In genomic region chr1:91313251-91313650, GRCm38 (mm10) we compare ENCODE assay signal across 11 mouse cellular contexts. TPM values are rescaled to one million over a fixed set of nuclear protein-coding genes. Genes with fewer than 3 reads are reported as not detected.
DNase-seq lines count a peak whose midpoint lies in the region; ATAC-seq and TF ChIP-seq lines count a peak whose summit lies in the region.
"Had no signal": no experiment of that assay in that cellular context is flagged by ENCODE, and none has a peak within 500 bp of the region (broad histone marks: within the 10 kb centered on the region; RNA-seq: fewer than 3 reads in every experiment).

No protein-coding gene starts in this region.

- ATAC-seq in intestine, embryonic 14.5 days (replicated peaks; ENCODE audit: low FRiP score, low TSS enrichment, low read depth), result 0 out of 2 replicates have a peak, but pooled peaks have one; percentile 3
- ATAC-seq in intestine, postnatal 0 days, result no peak
- no peak for ATAC-seq in heart, embryonic 12.5 days (ENCODE audit: insufficient number of reproducible peaks, low FRiP score)
- ATAC-seq in midbrain, embryonic 12.5 days (ENCODE audit: low FRiP score, low read depth), result peak; percentile 41; the same call in 1 of the 2 replicates
- ATAC-seq in kidney, embryonic 14.5 days (ENCODE audit: low FRiP score, low TSS enrichment), result no peak
- ATAC-seq: CD4-positive, CD25-positive, alpha-beta regulatory T cell, adult 4 months had no signal

- WGBS in intestine, embryonic 14.5 days, result 34% methylated on average over 5 of the region's 5 CpGs
- 49% methylated on average over 5 of the region's 5 CpGs for WGBS in intestine, postnatal 0 days
- 39% methylated on average over 5 of the region's 5 CpGs for WGBS in heart, embryonic 12.5 days
- WGBS in midbrain, embryonic 12.5 days, result 57% methylated on average over 5 of the region's 5 CpGs
- WGBS in kidney, embryonic 14.5 days, result 55% methylated on average over 5 of the region's 5 CpGs

- peaks cover 23% of the 10 kb centered on the region for H3K36me3 ChIP-seq in intestine, embryonic 14.5 days (ENCODE audit: control insufficient read depth, insufficient read depth, low read length)
- peaks cover 54% of the 10 kb centered on the region for H3K36me3 ChIP-seq in intestine, postnatal 0 days (ENCODE audit: control insufficient read depth, insufficient read depth)
- peaks cover 41% of the 10 kb centered on the region for H3K36me3 ChIP-seq in heart, embryonic 12.5 days
- peaks cover 34% of the 10 kb centered on the region for H3K36me3 ChIP-seq in midbrain, embryonic 12.5 days
- peaks cover 22% of the 10 kb centered on the region for H3K36me3 ChIP-seq in kidney, embryonic 14.5 days (ENCODE audit: control insufficient read depth, insufficient read depth, low read length)

- TF ChIP-seq CTCF in intestine, postnatal 0 days (IDR thresholded peaks at IDR 0.05; ENCODE audit: low read depth), result no peak

- no peak for DNase-seq in intestine, embryonic 14.5 days (ENCODE audit: low spot score)
- peak; percentile 55 for DNase-seq in embryo, embryonic 10 days (ENCODE audit: low spot score)
- no peak for DNase-seq in layer of hippocampus, adult 8-10 months (ENCODE audit: low spot score in 2 of 2)
- DNase-seq in adrenal gland, adult 18-20 months (ENCODE audit: low spot score in 2 of 2), result no peak
- DNase-seq: kidney, adult 8-10 months had no signal

- H3K4me2 ChIP-seq in intestine, embryonic 14.5 days (ENCODE audit: low read length), result peak overlapping the region; percentile 11; the same call in 1 of the 2 replicates
- H3K4me2 ChIP-seq in intestine, postnatal 0 days (replicated peaks; ENCODE audit: low read depth), result no peak overlapping the region
- H3K4me2 ChIP-seq in heart, embryonic 12.5 days, result no peak overlapping the region
- H3K4me2 ChIP-seq in midbrain, embryonic 12.5 days (replicated peaks), result no peak overlapping the region
- H3K4me2 ChIP-seq in kidney, embryonic 14.5 days (replicated peaks; ENCODE audit: low read depth, low read length), result no peak overlapping the region

- no peaks in the 10 kb centered on the region for H3K9me3 ChIP-seq in intestine, embryonic 14.5 days (ENCODE audit: control insufficient read depth, low read length)
- H3K9me3 ChIP-seq in intestine, postnatal 0 days (ENCODE audit: control insufficient read depth), result no peaks in the 10 kb centered on the region
- no peaks in the 10 kb centered on the region for H3K9me3 ChIP-seq in heart, embryonic 12.5 days (replicated peaks)
- no peaks in the 10 kb centered on the region for H3K9me3 ChIP-seq in midbrain, embryonic 12.5 days
- H3K9me3 ChIP-seq in kidney, embryonic 14.5 days (ENCODE audit: control insufficient read depth, low read length), result no peaks in the 10 kb centered on the region

- no peaks in the 10 kb centered on the region for H3K27me3 ChIP-seq in intestine, embryonic 14.5 days (replicated peaks; ENCODE audit: control insufficient read depth, insufficient read depth, low read length)
- no peaks in the 10 kb centered on the region for H3K27me3 ChIP-seq in intestine, postnatal 0 days (replicated peaks; ENCODE audit: control insufficient read depth, insufficient read depth, low read length)
- H3K27me3 ChIP-seq in heart, embryonic 12.5 days (replicated peaks), result no peaks in the 10 kb centered on the region
- H3K27me3 ChIP-seq in midbrain, embryonic 12.5 days, result no peaks in the 10 kb centered on the region
- no peaks in the 10 kb centered on the region for H3K27me3 ChIP-seq in kidney, embryonic 14.5 days (ENCODE audit: control insufficient read depth, insufficient read depth, low read length)

- H3K4me3 ChIP-seq in intestine, embryonic 14.5 days (ENCODE audit: low read depth, low read length), result no peak overlapping the region
- H3K4me3 ChIP-seq in intestine, postnatal 0 days (ENCODE audit: low read depth, low read length), result no peak overlapping the region
- no peak overlapping the region for H3K4me3 ChIP-seq in heart, embryonic 12.5 days
- no peak overlapping the region for H3K4me3 ChIP-seq in midbrain, embryonic 12.5 days
- H3K4me3 ChIP-seq in kidney, embryonic 14.5 days (ENCODE audit: low read length), result no peak overlapping the region

- peaks cover 11% of the 10 kb centered on the region; the same call in 1 of the 2 replicates for H3K4me1 ChIP-seq in intestine, embryonic 14.5 days (replicated peaks; ENCODE audit: control insufficient read depth, insufficient read depth, low read length)
- H3K4me1 ChIP-seq in intestine, postnatal 0 days (replicated peaks; ENCODE audit: control insufficient read depth, insufficient read depth, low read length), result no peaks in the 10 kb centered on the region
- H3K4me1 ChIP-seq in heart, embryonic 12.5 days (replicated peaks), result peaks cover 26% of the 10 kb centered on the region
- H3K4me1 ChIP-seq in midbrain, embryonic 12.5 days, result peaks cover 8% of the 10 kb centered on the region
- 0 out of 2 replicates have a peak, but pooled peaks cover 4% of the 10 kb centered on the region for H3K4me1 ChIP-seq in kidney, embryonic 14.5 days (ENCODE audit: control insufficient read depth, insufficient read depth, low read length)

- H3K9ac ChIP-seq in intestine, embryonic 14.5 days (ENCODE audit: low read length), result 0 out of 2 replicates have a peak overlapping the region, but pooled peaks have one; percentile 5
- no peak overlapping the region for H3K9ac ChIP-seq in intestine, postnatal 0 days (ENCODE audit: low read depth, low read length)
- 0 out of 2 replicates have a peak overlapping the region, but pooled peaks have one; percentile 25 for H3K9ac ChIP-seq in heart, embryonic 12.5 days
- H3K9ac ChIP-seq in midbrain, embryonic 12.5 days (replicated peaks), result no peak overlapping the region
- no peak overlapping the region for H3K9ac ChIP-seq in kidney, embryonic 14.5 days (ENCODE audit: low read depth, low read length)

- H3K27ac ChIP-seq in intestine, embryonic 14.5 days (ENCODE audit: low read depth), result peak overlapping the region; percentile 67; the same call in 1 of the 2 replicates
- no peak overlapping the region; the same call in 1 of the 2 replicates for H3K27ac ChIP-seq in intestine, postnatal 0 days (ENCODE audit: low read depth, low read length)
- peak overlapping the region; percentile 80 for H3K27ac ChIP-seq in heart, embryonic 12.5 days (ENCODE audit: poor library complexity, severe bottlenecking)
- peak overlapping the region; percentile 31; the same call in 1 of the 2 replicates for H3K27ac ChIP-seq in midbrain, embryonic 12.5 days (replicated peaks)
- no peak overlapping the region for H3K27ac ChIP-seq in kidney, embryonic 14.5 days (ENCODE audit: low read depth, low read length)
- H3K27ac ChIP-seq: macrophage had no signal

RNA-seq across cellular contexts. Expression of gene Espnl, which starts 8.6 kb away (rescaled TPM):
- polyA plus RNA-seq in intestine, embryonic 14.5 days (2014; fragmentation: Nextera tagmentation; extraction: Ambion mirVana), result not detected in 2 replicates
- polyA plus RNA-seq in intestine, postnatal 0 days (2015; fragmentation: Nextera tagmentation; extraction: Ambion mirVana), result not detected in 2 replicates
- 0.05 and 0.08 TPM in 2 replicates for polyA plus RNA-seq in heart, embryonic 12.5 days (2016; fragmentation: Nextera tagmentation; extraction: Ambion mirVana)
- polyA plus RNA-seq in midbrain, embryonic 12.5 days (2016; fragmentation: Nextera tagmentation; extraction: Ambion mirVana), result 0.08 and 0.09 TPM in 2 replicates
- total RNA-seq in layer of hippocampus, adult 8-10 months (2022), result under 1 TPM in 1 of 4 experiments, not detected in 3; 0.16 TPM
- total RNA-seq in adrenal gland, adult 18-20 months (2021), result under 1 TPM in 1 of 2 experiments, not detected in 1; 0.13 TPM
- 0.03 TPM in 1 of 2 replicates, not detected in the other for polyA plus RNA-seq in kidney, embryonic 14.5 days (2014; fragmentation: Nextera tagmentation; extraction: Ambion mirVana)
- polyA plus RNA-seq: CD4-positive, CD25-positive, alpha-beta regulatory T cell, adult 4 months; macrophage had no signal

RNA-seq across cellular contexts. Expression of gene Scly, which starts 15.1 kb away (rescaled TPM):
- 13.5 and 16.9 TPM in 2 replicates for polyA plus RNA-seq in intestine, embryonic 14.5 days (2014; fragmentation: Nextera tagmentation; extraction: Ambion mirVana)
- 20.2 and 23.1 TPM in 2 replicates for polyA plus RNA-seq in intestine, postnatal 0 days (2015; fragmentation: Nextera tagmentation; extraction: Ambion mirVana)
- 14.8 and 14.9 TPM in 2 replicates for polyA plus RNA-seq in heart, embryonic 12.5 days (2016; fragmentation: Nextera tagmentation; extraction: Ambion mirVana)
- polyA plus RNA-seq in midbrain, embryonic 12.5 days (2016; fragmentation: Nextera tagmentation; extraction: Ambion mirVana), result 11.6 and 12.1 TPM in 2 replicates
- total RNA-seq in layer of hippocampus, adult 8-10 months (2022), result 10 to 100 TPM; 21.8 to 24.6 (median 22.2) TPM
- 10 to 100 TPM; 25.7 to 37.2 TPM for total RNA-seq in adrenal gland, adult 18-20 months (2021)
- 11.4 and 15.3 TPM in 2 replicates for polyA plus RNA-seq in kidney, embryonic 14.5 days (2014; fragmentation: Nextera tagmentation; extraction: Ambion mirVana)

RNA-seq across cellular contexts. Expression of gene Klhl30, which starts 37.6 kb away (rescaled TPM):
- 0.44 and 0.85 TPM in 2 replicates for polyA plus RNA-seq in intestine, embryonic 14.5 days (2014; fragmentation: Nextera tagmentation; extraction: Ambion mirVana)
- polyA plus RNA-seq in intestine, postnatal 0 days (2015; fragmentation: Nextera tagmentation; extraction: Ambion mirVana), result 1.3 and 1.8 TPM in 2 replicates
- 44.2 and 46.7 TPM in 2 replicates for polyA plus RNA-seq in heart, embryonic 12.5 days (2016; fragmentation: Nextera tagmentation; extraction: Ambion mirVana)
- polyA plus RNA-seq in midbrain, embryonic 12.5 days (2016; fragmentation: Nextera tagmentation; extraction: Ambion mirVana), result 0.11 TPM in 1 of 2 replicates, not detected in the other
- total RNA-seq in layer of hippocampus, adult 8-10 months (2022), result not detected
- total RNA-seq in adrenal gland, adult 18-20 months (2021), result 1 to 10 TPM; 1.4 to 2.1 TPM
- polyA plus RNA-seq in kidney, embryonic 14.5 days (2014; fragmentation: Nextera tagmentation; extraction: Ambion mirVana), result 0.07 TPM in 1 of 2 replicates, not detected in the other
- polyA plus RNA-seq: CD4-positive, CD25-positive, alpha-beta regulatory T cell, adult 4 months; macrophage had no signal

RNA-seq across cellular contexts. Expression of gene Erfe, which starts 53.0 kb away (rescaled TPM):
- 10.8 and 10.9 TPM in 2 replicates for polyA plus RNA-seq in intestine, embryonic 14.5 days (2014; fragmentation: Nextera tagmentation; extraction: Ambion mirVana)
- 2.7 and 3.1 TPM in 2 replicates for polyA plus RNA-seq in intestine, postnatal 0 days (2015; fragmentation: Nextera tagmentation; extraction: Ambion mirVana)
- polyA plus RNA-seq in heart, embryonic 12.5 days (2016; fragmentation: Nextera tagmentation; extraction: Ambion mirVana), result 1.5 and 1.7 TPM in 2 replicates
- 0.48 and 0.59 TPM in 2 replicates for polyA plus RNA-seq in midbrain, embryonic 12.5 days (2016; fragmentation: Nextera tagmentation; extraction: Ambion mirVana)
- total RNA-seq in layer of hippocampus, adult 8-10 months (2022), result not detected
- total RNA-seq in adrenal gland, adult 18-20 months (2021), result 10 to 100 TPM in 1 of 2 experiments, 1 to 10 TPM in 1; 5.3 to 22.1 TPM
- polyA plus RNA-seq in kidney, embryonic 14.5 days (2014; fragmentation: Nextera tagmentation; extraction: Ambion mirVana), result 2.3 and 2.5 TPM in 2 replicates
- polyA plus RNA-seq: CD4-positive, CD25-positive, alpha-beta regulatory T cell, adult 4 months; macrophage had no signal

Comparison
In these comparisons a context has a peak if more than half of its experiments do, and no peak if none do; other contexts are left out.
1. ATAC-seq: peak in intestine, embryonic 14.5 days (single experiment) and midbrain, embryonic 12.5 days (single experiment); none in intestine, postnatal 0 days (single experiment), heart, embryonic 12.5 days (single experiment) and kidney, embryonic 14.5 days (single experiment).
2. H3K27ac ChIP-seq: peak in intestine, embryonic 14.5 days (single experiment), heart, embryonic 12.5 days (single experiment) and midbrain, embryonic 12.5 days (single experiment); none in intestine, postnatal 0 days (single experiment) and kidney, embryonic 14.5 days (single experiment).
3. H3K9ac ChIP-seq: peak in intestine, embryonic 14.5 days (single experiment) and heart, embryonic 12.5 days (single experiment); none in intestine, postnatal 0 days (single experiment), midbrain, embryonic 12.5 days (single experiment) and kidney, embryonic 14.5 days (single experiment).
4. RNA of gene Klhl30, which starts 37.6 kb away (polyA plus RNA-seq): 44.2 to 46.7 TPM in heart, embryonic 12.5 days; 1.3 to 1.8 TPM in intestine, postnatal 0 days, 0.44 to 0.85 TPM in intestine, embryonic 14.5 days, 0.11 TPM in midbrain, embryonic 12.5 days and 0.07 TPM in kidney, embryonic 14.5 days; every median in the first group is over 10 times any median in the second.